ENCODE assay signal across 21 mouse cellular contexts in genomic region chr15:51671667-51672372, GRCm38 (mm10).
A peak's percentile ranks its signal among the peaks of the same experiment; 100 is the strongest.
DNase-seq lines count a peak whose midpoint lies in the region; ATAC-seq and TF ChIP-seq lines count a peak whose summit lies in the region.
"Had no signal": no experiment of that assay in that cellular context is flagged by ENCODE, and none has a peak within 500 bp of the region (broad histone marks: within the 10 kb centered on the region; RNA-seq: fewer than 3 reads in every experiment).

No protein-coding gene starts in this region.

- WGBS in heart, embryonic 14.5 days, result 43% methylated on average over 18 of the region's 18 CpGs
- WGBS in liver, embryonic 11.5 days, result 64% methylated on average over 18 of the region's 18 CpGs
- WGBS in liver, postnatal 0 days (ENCODE audit: insufficient replicate concordance), result 85% methylated on average over 18 of the region's 18 CpGs
- 53% methylated on average over 18 of the region's 18 CpGs for WGBS in embryonic facial prominence, embryonic 14.5 days
- 88% methylated on average over 18 of the region's 18 CpGs for WGBS in cerebellum, adult 2 months

- intact Hi-C loops in heart, postnatal 14 days (cut with DNase I), result no loop called here

- no peak for DNase-seq in heart, postnatal 14 days
- no peak for DNase-seq in liver, embryonic 11.5 days (ENCODE audit: low spot score)
- no peak for DNase-seq in liver, postnatal 0 days
- peak; percentile 14 for DNase-seq in NIH3T3 (ENCODE audit: low read depth)
- no peak for DNase-seq in embryonic facial prominence, embryonic 14.5 days (ENCODE audit: low spot score)
- no peak for DNase-seq in cerebellum, adult 2 months
- DNase-seq in thymus, postnatal 25 days, result no peak
- DNase-seq: cerebellum, adult 8-10 months; gastrocnemius, postnatal 25 days; kidney, adult 2 months; kidney, postnatal 25 days; left cerebral cortex, postnatal 4 days; liver, embryonic 13.5 days; retina, postnatal 1 day; thymus, postnatal 36 days had no signal

- peak overlapping the region; percentile 56 for H3K4me2 ChIP-seq in heart, embryonic 14.5 days (ENCODE audit: low read length)
- H3K4me2 ChIP-seq in liver, embryonic 11.5 days, result peak overlapping the region; percentile 1
- no peak overlapping the region for H3K4me2 ChIP-seq in liver, postnatal 0 days (ENCODE audit: low read depth, low read length)
- peak overlapping the region; percentile 43 for H3K4me2 ChIP-seq in embryonic facial prominence, embryonic 14.5 days (ENCODE audit: low read depth, low read length)
- H3K4me2 ChIP-seq: forebrain, embryonic 15.5 days; liver, embryonic 13.5 days had no signal

- H3K36me3 ChIP-seq in heart, embryonic 14.5 days (ENCODE audit: control insufficient read depth, insufficient read depth, low read length), result no peaks in the 10 kb centered on the region
- H3K36me3 ChIP-seq in liver, embryonic 11.5 days (ENCODE audit: control insufficient read depth, insufficient read depth, low read length), result no peaks in the 10 kb centered on the region
- no peaks in the 10 kb centered on the region for H3K36me3 ChIP-seq in liver, postnatal 0 days (replicated peaks; ENCODE audit: insufficient read depth, low read length)
- H3K36me3 ChIP-seq in embryonic facial prominence, embryonic 14.5 days (ENCODE audit: control insufficient read depth, insufficient read depth, low read length), result no peaks in the 10 kb centered on the region
- H3K36me3 ChIP-seq: forebrain, embryonic 15.5 days; liver, embryonic 13.5 days; midbrain, embryonic 10.5 days had no signal

- no peaks in the 10 kb centered on the region for H3K4me1 ChIP-seq in heart, embryonic 14.5 days (ENCODE audit: control insufficient read depth in 2 of 2, insufficient read depth in 2 of 2, low read length in 2 of 2)
- no peaks in the 10 kb centered on the region for H3K4me1 ChIP-seq in liver, embryonic 11.5 days (replicated peaks; ENCODE audit: control insufficient read depth, insufficient read depth, low read length)
- no peaks in the 10 kb centered on the region for H3K4me1 ChIP-seq in liver, postnatal 0 days (ENCODE audit: insufficient read depth)
- H3K4me1 ChIP-seq in embryonic facial prominence, embryonic 14.5 days (ENCODE audit: control insufficient read depth, insufficient read depth, low read length), result peaks cover 11% of the 10 kb centered on the region
- H3K4me1 ChIP-seq in cerebellum, adult 2 months (ENCODE audit: control insufficient read depth, insufficient read depth, low read length), result no peaks in the 10 kb centered on the region
- H3K4me1 ChIP-seq: forebrain, embryonic 15.5 days had no signal

- no peak for TF ChIP-seq POLR2A in cerebellum, adult 2 months (IDR thresholded peaks at IDR 0.05; ENCODE audit: borderline replicate concordance, insufficient read depth, low read length)

- no peak for TF ChIP-seq CTCF in liver, postnatal 0 days (IDR thresholded peaks at IDR 0.05; ENCODE audit: low read depth)
- no peak for TF ChIP-seq CTCF in cerebellum, adult 2 months (IDR thresholded peaks at IDR 0.05; ENCODE audit: borderline replicate concordance, insufficient read depth, low read depth, low read length)

- no peak for ATAC-seq in heart, embryonic 14.5 days (ENCODE audit: insufficient number of reproducible peaks, insufficient read depth, low FRiP score, low read depth)
- no peak for ATAC-seq in liver, embryonic 11.5 days (replicated peaks; ENCODE audit: low FRiP score)
- ATAC-seq in liver, postnatal 0 days, result no peak
- ATAC-seq in embryonic facial prominence, embryonic 14.5 days (ENCODE audit: low read depth), result no peak
- ATAC-seq: forebrain, embryonic 15.5 days; hindbrain, embryonic 16.5 days had no signal

- no peaks in the 10 kb centered on the region for H3K9me3 ChIP-seq in heart, embryonic 14.5 days (ENCODE audit: control insufficient read depth, low read length)
- H3K9me3 ChIP-seq in liver, embryonic 11.5 days (ENCODE audit: control insufficient read depth, low read length), result no peaks in the 10 kb centered on the region
- H3K9me3 ChIP-seq in liver, postnatal 0 days (ENCODE audit: low read length), result no peaks in the 10 kb centered on the region
- no peaks in the 10 kb centered on the region for H3K9me3 ChIP-seq in embryonic facial prominence, embryonic 14.5 days (ENCODE audit: control insufficient read depth, low read length)
- H3K9me3 ChIP-seq: forebrain, embryonic 15.5 days; liver, embryonic 13.5 days; midbrain, embryonic 10.5 days had no signal

- H3K9ac ChIP-seq in heart, embryonic 14.5 days (ENCODE audit: low read length), result no peak overlapping the region
- H3K9ac ChIP-seq in liver, embryonic 11.5 days (ENCODE audit: low read depth, low read length), result no peak overlapping the region
- H3K9ac ChIP-seq in liver, postnatal 0 days (replicated peaks), result no peak overlapping the region
- H3K9ac ChIP-seq in embryonic facial prominence, embryonic 14.5 days (ENCODE audit: low read depth, low read length), result no peak overlapping the region
- H3K9ac ChIP-seq: forebrain, embryonic 15.5 days; liver, embryonic 13.5 days had no signal

- no peak for TF ChIP-seq EP300 in liver, postnatal 0 days (IDR thresholded peaks at IDR 0.05; ENCODE audit: low read depth)

- H3K27ac ChIP-seq in heart, embryonic 14.5 days (replicated peaks in 1 of 2; ENCODE audit: control insufficient read depth in 1 of 2, insufficient read depth in 1 of 2, low read depth in 2 of 2, low read length in 2 of 2), result peak overlapping the region in 1 of 2 experiments; percentile 6; a peak in 1 of 4 replicates
- no peak overlapping the region for H3K27ac ChIP-seq in liver, embryonic 11.5 days (ENCODE audit: low read depth, low read length)
- no peak overlapping the region for H3K27ac ChIP-seq in liver, postnatal 0 days (ENCODE audit: low read depth)
- peak overlapping the region; percentile 19; the same call in 1 of the 2 replicates for H3K27ac ChIP-seq in embryonic facial prominence, embryonic 14.5 days (replicated peaks; ENCODE audit: low read depth, low read length)
- H3K27ac ChIP-seq in cerebellum, adult 2 months (ENCODE audit: insufficient read depth, low read length), result no peak overlapping the region
- H3K27ac ChIP-seq: forebrain, embryonic 15.5 days; left cerebral cortex, adult 2 months; liver, embryonic 13.5 days; macrophage; midbrain, embryonic 10.5 days had no signal

- H3K27me3 ChIP-seq in heart, embryonic 14.5 days (ENCODE audit: control insufficient read depth, insufficient read depth, low read length), result no peaks in the 10 kb centered on the region
- no peaks in the 10 kb centered on the region for H3K27me3 ChIP-seq in liver, embryonic 11.5 days (replicated peaks; ENCODE audit: control insufficient read depth, insufficient read depth, low read length)
- H3K27me3 ChIP-seq in liver, postnatal 0 days (ENCODE audit: insufficient read depth, low read length), result no peaks in the 10 kb centered on the region
- H3K27me3 ChIP-seq in embryonic facial prominence, embryonic 14.5 days (replicated peaks; ENCODE audit: control insufficient read depth, insufficient read depth, low read length), result 0 out of 2 replicates have a peak, but pooled peaks cover 2% of the 10 kb centered on the region
- no peaks in the 10 kb centered on the region for H3K27me3 ChIP-seq in cerebellum, adult 2 months (ENCODE audit: control insufficient read depth, insufficient read depth, low read length)
- H3K27me3 ChIP-seq: forebrain, embryonic 15.5 days; liver, embryonic 13.5 days had no signal

- peak overlapping the region in 1 of 2 experiments; percentile 0; a peak in 2 of 4 replicates for H3K4me3 ChIP-seq in heart, embryonic 14.5 days (ENCODE audit: control insufficient read depth in 1 of 2, insufficient read depth in 1 of 2, low read depth in 1 of 2, low read length in 2 of 2)
- no peak overlapping the region for H3K4me3 ChIP-seq in liver, embryonic 11.5 days (ENCODE audit: low read depth, low read length)
- H3K4me3 ChIP-seq in liver, postnatal 0 days (ENCODE audit: low read depth, low read length), result no peak overlapping the region
- no peak overlapping the region for H3K4me3 ChIP-seq in embryonic facial prominence, embryonic 14.5 days (ENCODE audit: low read depth, low read length)
- H3K4me3 ChIP-seq in cerebellum, adult 2 months (replicated peaks; ENCODE audit: insufficient read depth, low read depth, low read length), result no peak overlapping the region
- H3K4me3 ChIP-seq: forebrain, embryonic 15.5 days; left cerebral cortex, adult 2 months; liver, embryonic 13.5 days; midbrain, embryonic 10.5 days had no signal
